Mouse (Mus musculus): ENCODE results near the gene Hoxd9. TPM values are rescaled to one million over a fixed set of nuclear protein-coding genes. Genes with fewer than 3 reads are reported as not detected.

Gene Hoxd9
- polyA plus RNA-seq, 1 experiment from 2014 or later = not detected

DNA sequence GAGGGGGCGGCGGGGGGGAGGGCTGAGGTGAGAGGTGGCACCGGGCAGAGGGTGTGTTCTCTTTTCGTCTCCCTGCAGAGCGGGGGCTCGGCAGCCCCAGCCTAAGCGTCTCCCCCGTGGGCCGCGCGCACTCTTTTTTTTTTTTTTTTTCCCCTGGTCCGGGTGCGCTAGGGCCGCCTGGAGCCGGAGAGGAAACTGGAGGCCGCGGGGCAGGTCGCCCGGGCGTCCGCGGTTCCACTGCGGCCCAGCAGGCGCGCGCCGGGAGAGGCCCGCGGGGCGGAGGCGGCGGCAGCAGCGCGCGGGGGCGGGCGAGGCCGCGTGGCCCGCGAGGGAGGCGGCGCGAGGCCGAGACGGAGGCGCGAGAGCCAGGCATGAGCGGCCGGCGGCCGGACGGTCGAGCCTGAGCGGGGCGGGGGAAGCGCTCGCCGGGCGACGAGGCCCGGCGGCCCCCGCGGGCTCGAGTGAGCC lies 7.5 kb downstream of the Hoxd9 start:
- Histone ChIP-seq H3K9me3 (replicated peaks) (no peaks in the 10 kb centered on the region), H3K4me3 (peak overlapping the region; percentile 35), H3K4me1 (peaks cover 14% of the 10 kb centered on the region), H3K36me3 (ENCODE audit: poor library complexity, severe bottlenecking) (no peaks in the 10 kb centered on the region), H3K27me3 (peaks cover 98% of the 10 kb centered on the region), H3K27ac (no peak overlapping the region), H3K4me2 (peak overlapping the region; percentile 60), H3K9ac (0 out of 2 replicates have a peak overlapping the region, but pooled peaks have one; percentile 37)
- under 1% methylated on average over 27 of the region's 66 CpGs for WGBS
- 0 out of 2 replicates have a peak, but pooled peaks have one; percentile 24 for ATAC-seq

DNA sequence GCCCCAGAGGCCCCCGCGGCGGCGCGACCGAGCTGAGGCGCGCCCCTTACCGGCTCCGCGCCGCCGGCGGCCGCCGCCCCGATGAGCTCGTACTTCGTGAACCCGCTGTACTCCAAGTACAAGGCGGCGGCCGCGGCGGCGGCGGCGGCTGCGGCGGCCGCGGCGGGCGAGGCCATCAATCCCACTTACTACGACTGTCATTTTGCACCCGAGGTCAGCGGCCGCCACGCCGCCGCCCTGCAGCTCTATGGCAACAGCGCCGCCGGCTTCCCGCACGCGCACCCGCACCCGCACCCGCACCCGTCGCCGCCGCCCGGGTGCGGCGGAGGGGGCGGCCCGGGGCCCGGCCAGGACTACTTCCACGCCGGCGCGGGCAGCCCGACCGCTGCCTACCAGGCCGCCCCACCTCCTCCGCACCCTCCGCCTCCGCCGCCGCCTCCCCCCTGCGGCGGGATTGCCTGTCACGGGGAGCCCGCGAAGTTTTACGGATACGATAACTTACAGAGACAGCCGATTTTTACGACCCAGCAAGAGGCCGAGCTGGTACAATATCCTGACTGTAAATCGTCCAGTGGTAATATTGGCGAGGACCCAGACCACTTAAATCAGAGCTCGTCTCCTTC lies 8.1 kb downstream of the Hoxd9 start:
- H3K9me3 ChIP-seq (replicated peaks) = no peaks in the 10 kb centered on the region
- H3K27ac ChIP-seq = no peak overlapping the region
- WGBS = under 1% methylated on average over 44 of the region's 85 CpGs
- H3K9ac ChIP-seq = 0 out of 2 replicates have a peak overlapping the region, but pooled peaks have one; percentile 37
- no peak for ATAC-seq
- peaks cover 98% of the 10 kb centered on the region for H3K27me3 ChIP-seq
- H3K4me1 ChIP-seq = peaks cover 14% of the 10 kb centered on the region
- no peaks in the 10 kb centered on the region for H3K36me3 ChIP-seq (ENCODE audit: poor library complexity, severe bottlenecking)
- peak overlapping the region; percentile 60 for H3K4me2 ChIP-seq
- H3K4me3 ChIP-seq = peak overlapping the region; percentile 35

GRCm38 (mm10) chr2:74706393-74706960 lies 8.9 kb downstream of the Hoxd9 start:
- peaks cover 97% of the 10 kb centered on the region for H3K27me3 ChIP-seq
- under 1% methylated on average over 13 of the region's 13 CpGs for WGBS
- H3K27ac ChIP-seq = no peak overlapping the region
- no peak overlapping the region for H3K9ac ChIP-seq
- no peak for ATAC-seq
- no peak overlapping the region for H3K4me2 ChIP-seq
- peaks cover 14% of the 10 kb centered on the region for H3K4me1 ChIP-seq
- H3K9me3 ChIP-seq (replicated peaks) = no peaks in the 10 kb centered on the region
- H3K36me3 ChIP-seq (ENCODE audit: poor library complexity, severe bottlenecking) = no peaks in the 10 kb centered on the region
- H3K4me3 ChIP-seq = no peak overlapping the region

DNA sequence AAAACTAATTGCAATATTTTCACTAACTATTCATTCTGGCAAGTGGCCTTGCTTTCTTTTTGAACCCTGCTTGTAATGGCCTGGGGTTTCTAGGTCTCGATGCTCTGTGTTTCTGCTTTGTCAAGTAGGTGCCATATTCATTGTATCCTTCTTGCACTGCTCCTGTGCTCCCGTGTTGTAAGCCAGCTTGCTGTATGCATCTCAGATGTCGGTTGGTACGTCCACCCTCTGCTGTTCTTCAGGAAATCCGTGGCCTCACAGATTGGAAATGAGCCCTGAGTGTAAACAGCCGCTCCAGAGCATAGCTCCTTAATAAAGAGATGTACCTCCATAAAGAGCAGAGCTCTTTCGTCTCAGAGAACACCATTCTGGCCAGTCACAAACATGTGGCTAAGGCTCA lies 10.1 kb downstream of the Hoxd9 start:
- ATAC-seq = no peak
- no peaks in the 10 kb centered on the region for H3K9me3 ChIP-seq (replicated peaks)
- no peak overlapping the region for H3K9ac ChIP-seq
- H3K36me3 ChIP-seq (ENCODE audit: poor library complexity, severe bottlenecking) = no peaks in the 10 kb centered on the region
- no peak overlapping the region for H3K27ac ChIP-seq
- no peak overlapping the region for H3K4me2 ChIP-seq
- H3K4me1 ChIP-seq = peaks cover 21% of the 10 kb centered on the region
- no peak overlapping the region for H3K4me3 ChIP-seq
- WGBS = 6% methylated on average over 7 of the region's 7 CpGs
- H3K27me3 ChIP-seq = peaks cover 98% of the 10 kb centered on the region

DNA sequence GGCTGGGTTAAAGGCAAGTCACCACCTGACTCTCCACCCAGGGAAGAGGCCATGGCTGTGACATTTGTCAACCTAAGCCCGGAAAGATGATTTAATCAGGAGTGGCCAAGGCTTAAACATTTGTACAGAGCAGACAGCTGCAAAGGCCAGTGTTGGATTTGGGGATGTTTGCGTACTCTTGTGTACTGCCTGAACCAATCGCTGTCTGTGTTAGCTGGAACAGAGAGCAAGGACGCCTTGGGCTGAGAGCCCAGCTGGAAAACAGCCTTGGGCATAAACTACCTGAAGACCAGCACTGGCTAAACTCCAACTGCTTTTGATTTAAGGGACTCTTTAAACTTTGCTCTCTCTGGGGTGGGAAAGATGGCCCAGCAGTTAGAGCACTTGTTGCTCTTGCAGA lies 11.1 kb downstream of the Hoxd9 start:
- no peak overlapping the region for H3K4me3 ChIP-seq
- no peak overlapping the region for H3K9ac ChIP-seq
- WGBS = 5% methylated on average over 4 of the region's 4 CpGs
- no peaks in the 10 kb centered on the region for H3K36me3 ChIP-seq (ENCODE audit: poor library complexity, severe bottlenecking)
- no peak overlapping the region for H3K27ac ChIP-seq
- no peak for ATAC-seq
- peaks cover 21% of the 10 kb centered on the region for H3K4me1 ChIP-seq
- H3K9me3 ChIP-seq (replicated peaks) = no peaks in the 10 kb centered on the region
- no peak overlapping the region for H3K4me2 ChIP-seq
- peaks cover 98% of the 10 kb centered on the region for H3K27me3 ChIP-seq

GRCm38 (mm10) chr2:74709465-74710419 lies 12.2 kb downstream of the Hoxd9 start:
- Histone ChIP-seq H3K4me1 (peaks cover 18% of the 10 kb centered on the region), H3K4me3 (no peak overlapping the region), H3K9ac (no peak overlapping the region), H3K9me3 (replicated peaks) (no peaks in the 10 kb centered on the region), H3K4me2 (no peak overlapping the region), H3K36me3 (ENCODE audit: poor library complexity, severe bottlenecking) (no peaks in the 10 kb centered on the region), H3K27ac (no peak overlapping the region), H3K27me3 (peaks cover 98% of the 10 kb centered on the region)
- WGBS = 3% methylated on average over 5 of the region's 5 CpGs
- ATAC-seq = no peak

GRCm38 (mm10) chr2:74710929-74711543 lies 13.5 kb downstream of the Hoxd9 start:
- H3K4me1 ChIP-seq = peaks cover 12% of the 10 kb centered on the region
- under 1% methylated on average over 16 of the region's 16 CpGs for WGBS

DNA sequence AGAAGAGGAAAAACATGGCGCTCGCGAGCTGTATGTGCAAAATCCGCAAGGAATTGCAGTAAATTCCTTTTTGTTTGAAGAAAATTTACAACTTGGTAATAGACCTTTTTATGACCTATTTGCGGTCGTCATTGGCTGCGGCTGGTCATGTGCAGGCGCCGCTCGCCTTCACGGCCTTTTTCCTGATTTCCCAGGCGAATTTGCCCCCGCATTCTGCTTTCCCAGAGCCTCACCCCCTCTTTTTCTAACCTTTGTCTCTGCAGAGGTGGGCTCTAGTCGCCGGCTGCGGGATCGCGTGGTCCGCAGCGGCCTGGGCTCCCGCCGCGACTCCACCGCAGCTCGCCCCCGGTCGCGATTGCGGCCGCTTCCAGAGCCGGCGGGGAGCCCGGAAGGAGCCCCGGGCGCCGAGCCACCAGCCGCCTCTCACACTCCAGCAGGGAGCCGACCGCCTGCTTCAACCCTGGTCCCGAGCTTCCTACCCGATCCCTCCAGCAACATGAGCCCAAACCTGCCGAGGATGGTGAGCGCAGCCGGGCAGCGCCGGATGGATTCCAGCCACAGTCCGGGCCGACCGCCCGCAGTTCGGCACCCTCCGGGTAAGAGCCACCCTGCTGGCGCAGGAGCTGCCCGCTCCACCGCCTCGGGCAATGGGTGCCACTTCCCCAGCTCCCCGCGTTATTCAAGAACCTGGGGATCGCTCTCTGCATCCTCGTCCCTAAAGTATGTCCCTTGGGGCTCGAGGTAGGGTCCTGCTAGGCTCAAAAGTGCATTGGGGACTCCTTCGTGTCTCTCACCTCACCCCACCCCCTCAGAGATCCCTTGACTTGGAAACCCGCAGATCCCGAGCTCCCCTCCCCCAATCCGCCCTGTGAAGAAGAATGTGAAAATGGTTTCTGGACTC lies 14.4 kb downstream of the Hoxd9 start, which contains the start of the genes Hoxd3 and Hoxd4:
Gene Hoxd3, plus strand, starts transcription at position 207 of the 901 bp plus-strand sequence.
Gene Hoxd4, plus strand, starts transcription at position 209 of the 901 bp plus-strand sequence.
- Histone ChIP-seq H3K36me3 (ENCODE audit: poor library complexity, severe bottlenecking) (no peaks in the 10 kb centered on the region), H3K27ac (no peak within 1 kb of the TSS), H3K27me3 (peaks cover 98% of the 10 kb centered on the region), H3K9me3 (replicated peaks) (no peaks in the 10 kb centered on the region), H3K9ac (no peak within 1 kb of the TSS), H3K4me1 (peaks cover 12% of the 10 kb centered on the region), H3K4me3 (peak within 1 kb of the TSS; percentile 15), H3K4me2 (peak within 1 kb of the TSS; percentile 42)
- ATAC-seq = no peak
- WGBS = under 1% methylated on average over 65 of the region's 65 CpGs

More at GRCm38 (mm10) chr2:74710929-74711543, 13.5 kb downstream of the Hoxd9 start:
- Histone ChIP-seq H3K36me3 (ENCODE audit: poor library complexity, severe bottlenecking) (no peaks in the 10 kb centered on the region), H3K9ac (no peak overlapping the region), H3K27ac (no peak overlapping the region), H3K4me3 (no peak overlapping the region), H3K27me3 (peaks cover 98% of the 10 kb centered on the region), H3K4me2 (no peak overlapping the region), H3K9me3 (replicated peaks) (no peaks in the 10 kb centered on the region)
- no peak for ATAC-seq

DNA sequence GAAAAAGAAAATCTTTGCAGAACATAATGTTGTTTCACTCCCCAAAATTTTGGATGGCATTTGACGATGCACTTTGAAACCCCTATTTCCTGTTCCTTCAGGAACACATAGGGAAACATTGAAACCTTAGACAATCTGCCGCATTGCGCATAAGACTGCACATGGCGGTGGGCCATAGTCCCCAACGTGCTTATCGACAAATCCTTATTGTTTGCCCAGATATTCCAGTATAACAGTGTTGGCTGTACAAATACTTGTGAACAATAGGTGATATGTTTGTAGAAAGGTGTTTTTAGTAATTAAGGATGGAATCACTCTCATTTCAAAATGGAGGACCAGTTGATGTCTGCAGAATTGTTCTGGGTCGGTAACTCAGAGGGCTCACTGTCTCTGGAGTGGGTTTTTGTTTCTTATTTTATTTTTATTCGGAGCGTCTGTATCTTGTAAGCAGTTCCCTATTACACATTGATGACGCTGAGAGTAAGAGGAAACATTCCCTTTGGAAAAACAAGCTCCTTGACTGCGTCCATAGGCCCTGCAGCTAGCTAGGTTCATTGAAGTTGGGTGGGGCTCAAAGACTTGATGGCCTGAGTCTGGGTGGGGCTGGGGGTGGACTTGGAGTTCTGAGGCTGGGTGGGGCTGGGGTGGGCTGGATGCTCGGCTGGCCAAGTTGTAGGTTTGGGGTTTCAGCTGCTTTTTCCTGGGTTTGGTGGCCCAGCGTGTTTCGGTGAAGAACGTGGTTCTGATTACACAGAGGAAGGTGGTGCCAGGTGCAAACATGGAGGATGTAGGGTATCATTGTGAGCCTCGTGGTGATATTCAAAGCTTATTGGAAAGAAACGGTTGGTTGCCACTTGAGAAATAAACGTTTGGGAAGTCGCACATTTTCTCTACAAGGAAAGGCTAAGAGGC lies 16.0 kb downstream of the Hoxd9 start:
- Histone ChIP-seq H3K9ac (no peak overlapping the region), H3K36me3 (ENCODE audit: poor library complexity, severe bottlenecking) (no peaks in the 10 kb centered on the region), H3K27ac (no peak overlapping the region), H3K27me3 (peaks cover 99% of the 10 kb centered on the region), H3K9me3 (replicated peaks) (no peaks in the 10 kb centered on the region), H3K4me3 (no peak overlapping the region), H3K4me1 (peaks cover 12% of the 10 kb centered on the region), H3K4me2 (no peak overlapping the region)
- ATAC-seq = no peak
- WGBS = 3% methylated on average over 19 of the region's 19 CpGs

DNA sequence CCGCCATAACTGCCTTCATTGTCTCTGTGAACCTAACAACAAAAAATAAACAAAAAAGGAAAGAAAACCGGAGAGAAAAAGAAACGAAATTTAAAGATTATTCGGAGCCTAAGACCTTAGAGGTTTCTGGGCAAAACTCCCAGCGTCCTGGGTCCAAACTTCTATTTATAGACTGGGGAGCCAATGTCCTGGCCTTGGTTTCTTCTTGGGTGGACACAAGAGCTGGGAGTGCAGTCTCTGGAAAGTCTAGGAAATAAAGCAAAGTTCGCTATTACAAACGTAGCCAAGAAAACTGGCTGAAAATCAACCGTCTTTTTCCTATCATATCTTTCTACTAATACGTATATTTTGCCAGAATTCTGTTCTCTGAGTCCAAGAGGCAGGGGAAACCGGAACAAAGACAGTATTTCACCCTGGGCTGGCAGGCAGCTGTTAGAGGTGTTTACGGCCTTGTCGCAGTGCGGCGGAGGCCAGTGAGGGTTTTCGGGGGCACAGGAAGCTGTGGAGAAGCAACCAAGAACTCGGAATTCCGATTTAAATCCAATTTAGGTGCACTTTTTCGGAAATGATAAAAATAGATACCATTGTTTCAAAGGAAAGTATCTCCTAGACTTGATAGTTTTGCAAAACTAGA lies 16.7 kb downstream of the Hoxd9 start:
- Histone ChIP-seq H3K4me1 (peaks cover 12% of the 10 kb centered on the region), H3K36me3 (ENCODE audit: poor library complexity, severe bottlenecking) (no peaks in the 10 kb centered on the region), H3K27ac (no peak overlapping the region), H3K4me2 (no peak overlapping the region), H3K4me3 (no peak overlapping the region), H3K9me3 (replicated peaks) (no peaks in the 10 kb centered on the region), H3K9ac (no peak overlapping the region), H3K27me3 (peaks cover 99% of the 10 kb centered on the region)
- WGBS = 3% methylated on average over 18 of the region's 18 CpGs
- ATAC-seq = no peak
